Mouse (Mus musculus) liver, embryonic 11.5 days (tissue): ENCODE measurements at regions not wholly inside any gene's neighbourhood (a gene's known extent, or its start where the extent isn't known, plus 50 kb on each side); places are given as distances from the start of the nearest gene placed in this dataset.

Experiments used
- ATAC-seq: fragments of 200-750 bp; cut with Nextera tagmentation; replicated peaks from 2 replicates; pipeline ENCODE4 v1.8.0; 2017; ENCODE audit warnings: moderate number of reproducible peaks, mild to moderate bottlenecking, moderate TSS enrichment, moderate library complexity; ENCODE audit not compliant: low FRiP score
- DNase-seq: peaks from one replicate; pipeline ENCODE4 v3.0.0-alpha.2; 2017; ENCODE audit warnings: low spot score
- H3K27ac ChIP-seq: fragments of 300-500 bp; sonication (generic); 2 replicates; pipeline ENCODE4 v1.5.1; 2014; ENCODE audit warnings: mild to moderate bottlenecking, low read depth, low read length, control low read depth
- H3K27me3 ChIP-seq: fragments of 300-500 bp; sonication (generic); replicated peaks from 2 replicates; pipeline ENCODE4 v1.6.1; 2014; ENCODE audit warnings: low read length, mixed read lengths; ENCODE audit not compliant: control insufficient read depth, insufficient read depth
- H3K36me3 ChIP-seq: fragments of 300-500 bp; sonication (generic); 2 replicates; pipeline ENCODE4 v1.6.1; 2014; ENCODE audit warnings: mild to moderate bottlenecking, low read length, moderate library complexity, mixed read lengths; ENCODE audit not compliant: control insufficient read depth, insufficient read depth
- H3K4me1 ChIP-seq: fragments of 300-500 bp; sonication (generic); replicated peaks from 2 replicates; pipeline ENCODE4 v1.6.1; 2014; ENCODE audit warnings: low read length, mixed read lengths; ENCODE audit not compliant: control insufficient read depth, insufficient read depth
- H3K4me2 ChIP-seq: fragments of 300-500 bp; sonication (generic); 2 replicates; pipeline ENCODE4 v1.6.1; 2014; ENCODE audit warnings: mild to moderate bottlenecking, control low read depth, moderate library complexity
- H3K4me3 ChIP-seq: fragments of 300-500 bp; sonication (generic); 2 replicates; pipeline ENCODE4 v1.5.1; 2014; ENCODE audit warnings: low read depth, low read length, control low read depth
- H3K9ac ChIP-seq: fragments of 300-500 bp; sonication (generic); 2 replicates; pipeline ENCODE4 v1.6.1; 2014; ENCODE audit warnings: low read depth, low read length, control low read depth
- H3K9me3 ChIP-seq: fragments of 300-500 bp; sonication (generic); 2 replicates; pipeline ENCODE4 v1.6.1; 2016; ENCODE audit warnings: low read length, inconsistent platforms, mixed read lengths; ENCODE audit not compliant: control insufficient read depth
- WGBS: fragments of 180-500 bp; shearing (Covaris S2); extraction: QIAGEN DNeasy Blood & Tissue Kit; methylation state at CpG from one replicate; pipeline ENCODE4 v1.1.7; 2014; 5-methylcytosine and 5-hydroxymethylcytosine counted together

GRCm38 (mm10) chr13:97317633-97318032 is 76.7 kb downstream of the Enc1 start:
- H3K4me1 ChIP-seq = peaks cover 10% of the 10 kb centered on the region; the same call in 1 of the 2 replicates
- H3K9ac ChIP-seq = no peak overlapping the region
- H3K9me3 ChIP-seq = no peaks in the 10 kb centered on the region
- H3K36me3 ChIP-seq = no peaks in the 10 kb centered on the region
- DNase-seq (no peak), ATAC-seq (no peak)
- 26% methylated on average over 3 of the region's 3 CpGs for WGBS
- no peaks in the 10 kb centered on the region for H3K27me3 ChIP-seq
- no peak overlapping the region for H3K27ac ChIP-seq
- no peak overlapping the region for H3K4me2 ChIP-seq
- H3K4me3 ChIP-seq = no peak overlapping the region

- no peaks in the 10 kb centered on the region for H3K9me3 ChIP-seq
- DNase-seq (no peak), ATAC-seq (no peak)
- 79% methylated on average over 16 of the region's 16 CpGs for WGBS
- no peak overlapping the region for H3K4me3 ChIP-seq
- peaks cover 15% of the 10 kb centered on the region for H3K4me1 ChIP-seq
- H3K36me3 ChIP-seq = no peaks in the 10 kb centered on the region
- H3K27ac ChIP-seq = no peak overlapping the region
- no peak overlapping the region for H3K4me2 ChIP-seq
- no peaks in the 10 kb centered on the region for H3K27me3 ChIP-seq
- H3K9ac ChIP-seq = no peak overlapping the region
Observed at GRCm38 (mm10) chr13:97312420-97313370, 71.8 kb downstream of the Enc1 start.

- H3K4me2 ChIP-seq = no peak overlapping the region
- WGBS = 24% methylated on average over 4 of the region's 4 CpGs
Observed at GRCm38 (mm10) chr13:97311340-97311739, 70.4 kb downstream of the Enc1 start.

GRCm38 (mm10) chr13:97310855-97311189 is 69.9 kb downstream of the Enc1 start:
- Histone ChIP-seq H3K27me3 (no peaks in the 10 kb centered on the region), H3K4me1 (peaks cover 15% of the 10 kb centered on the region), H3K27ac (no peak overlapping the region), H3K4me3 (no peak overlapping the region), H3K36me3 (no peaks in the 10 kb centered on the region), H3K9ac (no peak overlapping the region), H3K9me3 (no peaks in the 10 kb centered on the region), H3K4me2 (no peak overlapping the region)
- DNase-seq (no peak), ATAC-seq (no peak)
- WGBS = 46% methylated on average over 3 of the region's 3 CpGs

More at GRCm38 (mm10) chr13:97311340-97311739, 70.4 kb downstream of the Enc1 start:
- Histone ChIP-seq H3K27me3 (no peaks in the 10 kb centered on the region), H3K4me3 (no peak overlapping the region), H3K4me1 (peaks cover 15% of the 10 kb centered on the region), H3K9me3 (no peaks in the 10 kb centered on the region), H3K9ac (no peak overlapping the region), H3K27ac (peak overlapping the region; percentile 52; the same call in 1 of the 2 replicates), H3K36me3 (no peaks in the 10 kb centered on the region)
- ATAC-seq (no peak), DNase-seq (no peak)

- ATAC-seq (no peak), DNase-seq (no peak)
- Histone ChIP-seq H3K36me3 (no peaks in the 10 kb centered on the region), H3K4me1 (peaks cover 15% of the 10 kb centered on the region), H3K27me3 (no peaks in the 10 kb centered on the region), H3K4me2 (no peak overlapping the region), H3K27ac (no peak overlapping the region), H3K9ac (no peak overlapping the region), H3K4me3 (no peak overlapping the region), H3K9me3 (no peaks in the 10 kb centered on the region)
- 64% methylated on average over 8 of the region's 8 CpGs for WGBS
Observed at GRCm38 (mm10) chr13:97310186-97310854, 69.4 kb downstream of the Enc1 start.

- Histone ChIP-seq H3K4me3 (no peak overlapping the region), H3K4me1 (peaks cover 15% of the 10 kb centered on the region), H3K9ac (no peak overlapping the region), H3K27me3 (no peaks in the 10 kb centered on the region), H3K4me2 (no peak overlapping the region), H3K36me3 (no peaks in the 10 kb centered on the region), H3K9me3 (no peaks in the 10 kb centered on the region), H3K27ac (no peak overlapping the region)
- ATAC-seq = no peak
- DNase-seq = no peak
- WGBS = 71% methylated on average over 3 of the region's 3 CpGs
Observed at GRCm38 (mm10) chr13:97309411-97309810, 68.5 kb downstream of the Enc1 start.

- H3K27ac ChIP-seq = no peak overlapping the region
- H3K27me3 ChIP-seq = no peaks in the 10 kb centered on the region
- no peak overlapping the region for H3K4me2 ChIP-seq
- H3K4me3 ChIP-seq = no peak overlapping the region
- ATAC-seq (no peak), DNase-seq (no peak)
- no peaks in the 10 kb centered on the region for H3K9me3 ChIP-seq
- WGBS = 85% methylated on average over 2 of the region's 2 CpGs
- no peaks in the 10 kb centered on the region for H3K36me3 ChIP-seq
- peaks cover 14% of the 10 kb centered on the region for H3K4me1 ChIP-seq
- H3K9ac ChIP-seq = no peak overlapping the region
Observed at GRCm38 (mm10) chr13:97308431-97308830, 67.5 kb downstream of the Enc1 start.
